Mouse (Mus musculus) urinary bladder, postnatal 4 days (tissue): ENCODE data around the gene Gm13290.
"Not testable (repeated sequence)": the region's sequence is repeated elsewhere in the genome, so short reads cannot be mapped to it uniquely, and the experiment has no call there.

ENCODE experiments used
- DNase-seq, 2 experiments: peaks; one replicate each; pipeline ENCODE4 v3.0.0; 2021 to 2022; ENCODE audit warnings: low spot score in 2 of 2

Gene Gm13290

DNA sequence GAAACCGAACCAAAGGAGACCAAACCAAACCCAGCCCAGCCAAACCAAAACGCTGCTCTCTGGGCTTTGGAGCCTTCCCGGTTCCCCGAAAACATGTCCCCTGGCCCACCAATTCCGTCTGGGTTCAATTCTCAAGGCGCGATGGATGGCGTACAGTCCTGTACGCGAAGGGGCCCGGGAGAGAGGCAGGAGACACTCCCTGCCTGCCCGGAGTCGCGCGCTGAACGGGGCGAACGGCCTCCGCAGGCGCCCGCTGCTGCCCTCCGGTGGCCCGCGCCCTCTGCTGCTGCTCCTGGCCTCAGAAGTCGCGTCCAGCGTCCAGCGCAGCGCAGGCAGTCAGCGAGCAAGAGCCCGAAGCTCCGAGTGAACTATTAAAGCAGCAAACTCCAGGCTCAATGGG is at the start of gene Gm13290:
Gene Gm13290, plus strand, starts transcription at position 301 of the 400 bp plus-strand sequence.
- not testable (repeated sequence) for DNase-seq

DNA sequence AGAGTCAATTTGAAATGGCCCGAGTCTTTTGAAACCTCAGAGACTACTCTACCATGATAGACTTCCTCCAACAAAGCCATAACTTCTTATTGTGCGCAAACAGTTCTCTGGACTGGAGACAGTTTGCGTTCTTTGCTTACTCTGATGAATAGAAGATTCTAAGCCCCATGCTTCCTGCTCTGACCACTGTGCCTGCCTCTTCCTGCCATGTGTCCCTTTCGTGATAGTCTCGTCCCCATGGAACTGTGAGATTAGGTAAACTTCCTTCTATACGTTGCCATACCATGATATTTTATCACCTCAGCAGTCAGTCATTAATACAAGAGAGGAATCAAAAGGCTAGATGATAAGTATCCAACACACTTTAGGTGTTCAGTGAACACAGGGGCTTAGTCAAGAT is 46.9 kb upstream of the Gm13290 start:
- DNase-seq: no peak

GRCm38 (mm10) chr4:88727324-88727723 is 46.3 kb upstream of the Gm13290 start:
- DNase-seq: no peak

- peak in 1 of 2 experiments; percentile 73 for DNase-seq
These were observed 35.2 kb upstream of the Gm13290 start for GRCm38 (mm10) chr4:88738480-88738879.

DNA sequence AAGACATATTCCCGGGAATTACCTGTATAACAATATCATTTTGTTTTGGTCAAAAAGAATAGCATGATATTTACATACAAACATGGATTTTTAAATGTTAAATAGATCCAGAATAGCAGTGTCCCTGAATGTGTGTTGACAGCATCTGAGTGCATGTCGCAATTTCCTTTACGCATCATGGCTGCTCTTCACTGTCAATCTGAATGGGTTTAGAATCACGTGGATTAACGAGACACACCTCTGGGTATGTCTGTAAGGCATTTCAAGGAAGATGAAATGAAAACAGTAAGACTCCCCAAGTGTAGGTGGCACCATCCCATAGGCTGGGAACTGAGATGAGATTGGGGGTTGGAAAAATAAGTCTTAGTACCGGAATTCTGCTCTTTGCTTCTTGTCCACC is 34.6 kb upstream of the Gm13290 start:
- DNase-seq: no peak

GRCm38 (mm10) chr4:88741426-88741825 is 32.2 kb upstream of the Gm13290 start:
- DNase-seq: no peak

- DNase-seq: no peak
These were observed 30.8 kb upstream of the Gm13290 start for GRCm38 (mm10) chr4:88742771-88743371.

DNA sequence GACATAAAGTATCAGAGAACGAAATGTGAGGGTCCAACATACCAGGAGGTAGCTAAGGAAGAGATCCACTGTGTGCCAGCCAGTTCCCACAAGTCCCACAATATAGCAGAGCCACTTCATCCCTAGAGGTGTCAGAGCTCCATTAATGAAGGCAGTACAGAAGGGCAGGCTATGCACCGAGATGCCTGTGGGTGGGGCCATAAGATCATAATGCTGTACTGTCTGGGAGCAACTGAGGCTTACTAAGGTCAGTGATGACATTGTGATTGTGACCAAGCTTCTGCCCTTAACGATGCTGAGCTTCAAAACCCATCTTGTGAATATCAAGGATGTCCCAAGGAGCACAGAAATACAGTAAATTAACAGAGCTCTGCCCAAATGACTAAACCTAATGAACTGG is 29.4 kb upstream of the Gm13290 start:
- no peak for DNase-seq

GRCm38 (mm10) chr4:88749926-88750325 is 23.7 kb upstream of the Gm13290 start:
- DNase-seq: no peak

GRCm38 (mm10) chr4:88754818-88755340 is 18.8 kb upstream of the Gm13290 start, which contains the start of gene Gm13271:
Gene Gm13271 (plus strand): TSS chr4:88754868.
- DNase-seq: peak; percentile 79 to 90

DNA sequence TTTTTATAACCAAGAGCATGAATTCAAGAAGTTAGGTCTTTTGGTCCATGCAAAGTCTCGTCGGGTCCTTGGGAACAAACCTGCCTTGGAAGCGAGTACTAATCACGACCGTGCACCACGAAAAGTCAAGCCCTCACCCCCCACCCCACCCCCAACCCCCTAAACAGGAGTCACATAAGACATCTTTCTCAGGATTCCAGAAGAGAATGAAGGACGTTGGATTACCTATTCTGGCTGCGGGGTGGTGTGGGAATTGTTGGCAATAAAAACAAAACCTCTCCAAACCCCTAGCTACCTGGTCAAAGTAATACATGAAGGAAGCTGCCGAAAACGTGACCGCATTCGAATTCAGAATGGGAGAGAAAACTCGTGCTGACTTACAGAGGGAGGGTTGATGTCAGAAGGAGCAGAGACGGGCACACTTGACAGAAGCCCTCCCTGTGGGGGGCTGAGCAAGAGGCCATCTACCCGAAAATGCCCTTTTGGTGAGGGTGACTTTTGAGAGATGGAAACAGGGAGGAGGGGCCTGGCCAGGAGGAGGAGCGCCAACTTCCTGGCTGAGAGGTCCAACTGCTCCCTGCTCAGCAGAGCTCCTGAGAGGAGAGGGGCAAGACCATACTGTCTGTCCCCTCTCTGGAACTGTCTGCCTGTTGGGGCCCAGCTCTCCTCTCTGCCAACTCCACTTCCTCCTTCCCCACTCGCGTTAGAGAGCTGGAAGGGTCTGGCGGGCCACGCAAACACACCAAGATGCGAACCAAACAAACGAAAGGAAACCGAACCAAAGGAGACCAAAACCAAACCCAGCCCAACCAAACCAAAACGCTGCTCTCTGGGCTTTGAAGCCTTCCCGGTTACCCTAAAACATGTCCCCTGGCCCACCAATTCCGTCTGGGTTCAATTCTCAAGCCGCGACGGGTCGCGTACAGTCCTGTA is 16.8 kb upstream of the Gm13290 start:
- not testable (repeated sequence) for DNase-seq

- DNase-seq: peak; percentile 91 to 92
These were observed 16.0 kb upstream of the Gm13290 start for GRCm38 (mm10) chr4:88757628-88758031.

GRCm38 (mm10) chr4:88758751-88759150 is 14.9 kb upstream of the Gm13290 start:
- DNase-seq: not testable (repeated sequence)

DNA sequence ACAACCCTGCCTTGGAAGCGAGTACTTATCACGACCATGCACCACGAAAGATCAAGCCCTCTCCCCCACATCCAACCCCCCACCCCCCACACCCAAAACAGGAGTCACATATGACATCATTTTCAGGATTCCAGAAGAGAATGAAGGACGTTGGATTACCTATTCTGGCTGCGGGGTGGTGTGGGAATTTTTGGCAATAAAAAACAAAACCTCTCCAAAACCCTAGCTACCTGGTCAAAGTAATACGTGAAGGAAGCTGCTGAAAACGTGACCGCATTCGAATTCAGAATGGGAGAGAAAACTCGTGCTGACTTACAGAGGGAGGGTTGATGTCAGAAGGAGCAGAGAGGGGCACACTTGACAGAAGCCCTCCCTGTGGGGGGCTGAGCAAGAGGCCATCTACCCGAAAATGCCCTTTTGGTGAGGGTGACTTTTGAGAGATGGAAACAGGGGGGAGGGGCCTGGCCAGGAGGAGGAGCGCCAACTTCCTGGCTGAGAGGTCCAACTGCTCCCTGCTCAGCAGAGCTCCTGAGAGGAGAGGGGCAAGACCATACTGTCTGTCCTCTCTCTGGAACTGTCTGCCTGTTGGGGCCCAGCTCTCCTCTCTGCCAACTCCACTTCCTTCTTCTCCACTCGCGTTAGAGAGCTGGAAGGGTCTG is 13.9 kb upstream of the Gm13290 start, which contains the start of gene Gm13283:
Gene Gm13283, plus strand, starts transcription at position 510 of the 659 bp plus-strand sequence.
- peak; percentile 46 to 75 for DNase-seq

- DNase-seq: peak; percentile 71 to 78
These were observed 13.2 kb upstream of the Gm13290 start for GRCm38 (mm10) chr4:88760431-88760830.

DNA sequence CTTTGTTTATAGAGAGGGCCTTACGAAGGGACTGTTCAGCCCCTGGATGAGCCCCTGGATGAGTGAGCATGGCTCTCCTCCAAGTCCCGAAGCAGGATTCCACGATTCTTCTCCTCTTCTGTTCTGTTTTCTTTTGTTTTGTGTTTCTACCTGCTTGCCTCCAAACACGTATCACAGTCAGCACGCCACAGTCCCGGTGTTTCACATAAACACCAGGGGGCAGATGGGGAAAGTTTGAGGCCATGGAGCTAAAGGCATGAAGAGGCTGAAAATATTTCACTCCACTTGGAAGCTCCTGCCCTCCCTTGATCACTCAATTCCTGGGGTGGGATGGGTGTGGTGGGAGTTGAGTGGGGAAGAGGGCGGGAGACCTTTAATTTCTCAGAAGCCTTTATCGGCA is 11.9 kb upstream of the Gm13290 start:
- peak; percentile 77 to 94 for DNase-seq

DNA sequence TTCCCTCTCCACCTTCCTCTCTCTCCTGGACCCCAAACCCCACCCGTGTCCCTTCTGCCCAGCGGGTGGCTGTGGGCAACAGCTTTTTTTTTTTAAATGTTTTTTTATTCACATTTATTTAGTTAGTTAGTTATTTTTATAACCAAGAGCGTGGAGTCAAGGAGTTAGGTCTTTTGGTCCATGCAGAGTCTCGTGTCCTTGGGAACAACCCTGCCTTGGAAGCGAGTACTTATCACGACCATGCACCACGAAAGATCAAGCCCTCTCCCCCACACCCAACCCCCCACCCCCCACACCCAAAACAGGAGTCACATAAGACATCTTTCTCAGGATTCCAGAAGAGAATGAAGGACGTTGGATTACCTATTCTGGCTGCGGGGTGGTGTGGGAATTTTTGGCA is 11.3 kb upstream of the Gm13290 start:
- DNase-seq: peak in 1 of 2 experiments; percentile 32

DNA sequence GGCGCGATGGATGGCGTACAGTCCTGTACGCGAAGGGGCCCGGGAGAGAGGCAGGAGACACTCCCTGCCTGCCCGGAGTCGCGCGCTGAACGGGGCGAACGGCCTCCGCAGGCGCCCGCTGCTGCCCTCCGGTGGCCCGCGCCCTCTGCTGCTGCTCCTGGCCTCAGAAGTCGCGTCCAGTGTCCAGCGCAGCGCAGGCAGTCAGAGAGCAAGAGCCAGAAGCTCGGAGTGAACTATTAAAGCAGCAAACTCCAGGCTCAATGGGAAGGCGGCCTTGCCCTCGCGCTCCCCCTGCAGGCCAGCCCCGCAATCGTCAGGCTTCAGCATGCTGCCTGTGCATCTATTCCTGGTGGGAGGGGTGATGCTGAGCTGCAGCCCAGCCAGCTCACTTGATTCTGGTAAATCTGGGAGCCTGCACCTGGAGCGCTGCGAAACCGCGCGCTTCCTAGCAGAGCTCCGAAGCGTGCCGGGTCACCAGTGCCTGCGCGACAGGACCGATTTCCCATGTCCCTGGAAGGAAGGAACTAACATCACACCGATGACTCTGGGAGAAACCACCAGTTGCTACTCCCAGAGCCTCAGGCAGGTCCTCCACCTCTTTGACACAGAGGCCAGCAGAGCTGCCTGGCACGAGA is 10.1 kb upstream of the Gm13290 start:
- peak in 1 of 2 experiments; percentile 47 for DNase-seq

- DNase-seq: not testable (repeated sequence)
These were observed 3.0 kb downstream of the Gm13290 start, which contains the start of gene Gm13289 for GRCm38 (mm10) chr4:88776622-88777021. Gene Gm13289 (plus strand): TSS chr4:88776922.

GRCm38 (mm10) chr4:88779550-88779949 is 5.9 kb downstream of the Gm13290 start, which contains the start of gene Gm13272:
Gene Gm13272 (plus strand): TSS chr4:88779850.
- DNase-seq: not testable (repeated sequence)

DNA sequence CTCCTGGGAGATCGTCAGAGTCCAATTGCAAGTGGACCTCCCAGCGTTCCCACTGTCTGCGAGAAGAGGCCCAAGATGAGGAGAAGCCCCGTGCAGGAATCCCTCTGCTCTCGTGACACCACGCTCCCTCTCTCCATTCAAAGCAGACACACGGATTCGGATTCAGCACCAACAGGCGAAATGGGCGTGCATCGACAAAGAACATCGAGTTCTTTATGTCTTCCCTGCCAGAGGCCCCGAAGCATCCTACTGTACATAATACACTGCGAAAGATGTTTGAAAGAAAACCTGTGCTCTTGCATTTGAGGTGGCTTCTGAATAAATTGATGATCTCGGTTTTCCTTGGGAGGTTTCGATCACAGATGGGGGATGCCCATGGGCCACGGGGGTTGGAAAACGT is 6.7 kb downstream of the Gm13290 start:
- not testable (repeated sequence) for DNase-seq
